Comparison of ENCODE assay signal across 9 mouse cellular contexts in the genomic region with DNA sequence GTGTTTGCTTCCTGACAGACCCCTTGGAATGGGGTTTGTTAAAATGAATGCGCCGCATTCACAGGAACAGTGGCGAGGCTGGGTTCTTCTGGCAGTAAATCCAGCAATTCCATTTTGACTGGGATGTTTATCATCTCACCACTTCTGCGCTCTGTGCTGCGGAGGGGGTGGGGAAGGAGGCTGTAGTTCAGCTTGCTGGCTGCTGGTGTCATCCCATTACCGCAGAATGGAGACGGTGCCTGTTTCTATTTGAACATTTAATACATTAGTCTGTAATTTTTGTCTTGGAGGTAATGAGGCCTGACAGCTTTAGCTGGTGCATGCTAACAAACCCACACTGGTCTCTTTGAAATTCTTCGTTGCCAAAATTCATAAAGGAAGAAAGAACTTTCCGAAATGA.
DNase-seq lines count a peak whose midpoint lies in the region; ATAC-seq and TF ChIP-seq lines count a peak whose summit lies in the region.
"Had no signal": no experiment of that assay in that cellular context is flagged by ENCODE, and none has a peak within 500 bp of the region (broad histone marks: within the 10 kb centered on the region; RNA-seq: fewer than 3 reads in every experiment).

No protein-coding gene starts in this region.

- no peak for ATAC-seq in intestine, postnatal 0 days
- ATAC-seq in intestine, embryonic 16.5 days: no peak
- ATAC-seq in forebrain, embryonic 16.5 days: peak; percentile 99
- peak; percentile 96 for ATAC-seq in midbrain, embryonic 16.5 days
- ATAC-seq in erythroblast, adult 5-6 weeks (replicated peaks; ENCODE audit: low FRiP score, poor library complexity, severe bottlenecking): no peak

- no peak overlapping the region for H3K4me3 ChIP-seq in intestine, postnatal 0 days (ENCODE audit: low read depth, low read length)
- H3K4me3 ChIP-seq in intestine, embryonic 16.5 days (ENCODE audit: low read length): no peak overlapping the region
- no peak overlapping the region for H3K4me3 ChIP-seq in forebrain, embryonic 16.5 days (replicated peaks; ENCODE audit: low read length)
- no peak overlapping the region for H3K4me3 ChIP-seq in midbrain, embryonic 16.5 days (ENCODE audit: low read depth, low read length)
- H3K4me3 ChIP-seq: limb, embryonic 13.5 days had no signal

- no peaks in the 10 kb centered on the region for H3K9me3 ChIP-seq in intestine, postnatal 0 days (ENCODE audit: control insufficient read depth)
- no peaks in the 10 kb centered on the region for H3K9me3 ChIP-seq in intestine, embryonic 16.5 days (ENCODE audit: control insufficient read depth, low read length)
- H3K9me3 ChIP-seq in forebrain, embryonic 16.5 days (ENCODE audit: control insufficient read depth, low read length): no peaks in the 10 kb centered on the region
- H3K9me3 ChIP-seq in midbrain, embryonic 16.5 days (replicated peaks; ENCODE audit: control insufficient read depth, low read length, poor library complexity, severe bottlenecking): no peaks in the 10 kb centered on the region
- H3K9me3 ChIP-seq: limb, embryonic 13.5 days had no signal

- peak; percentile 59 for TF ChIP-seq CTCF in intestine, postnatal 0 days (IDR thresholded peaks at IDR 0.05; ENCODE audit: low read depth)

- DNase-seq in cerebellum, adult 18-20 months: peak; percentile 6 to 15
- peak; percentile 79 to 88 for DNase-seq in layer of hippocampus, adult 18-20 months (ENCODE audit: low spot score in 2 of 2)
- DNase-seq in spleen, postnatal 36 days (ENCODE audit: low spot score in 2 of 2): no peak

- H3K27me3 ChIP-seq in intestine, postnatal 0 days (replicated peaks; ENCODE audit: control insufficient read depth, insufficient read depth, low read length): no peaks in the 10 kb centered on the region
- H3K27me3 ChIP-seq in intestine, embryonic 16.5 days (replicated peaks; ENCODE audit: control insufficient read depth, insufficient read depth, low read length): no peaks in the 10 kb centered on the region
- no peaks in the 10 kb centered on the region for H3K27me3 ChIP-seq in forebrain, embryonic 16.5 days (replicated peaks; ENCODE audit: control insufficient read depth, insufficient read depth, low read length)
- no peaks in the 10 kb centered on the region for H3K27me3 ChIP-seq in midbrain, embryonic 16.5 days (ENCODE audit: control insufficient read depth, insufficient read depth, low read depth, low read length)
- H3K27me3 ChIP-seq: limb, embryonic 13.5 days had no signal

- H3K4me2 ChIP-seq in intestine, postnatal 0 days (replicated peaks; ENCODE audit: low read depth): no peak overlapping the region
- no peak overlapping the region for H3K4me2 ChIP-seq in intestine, embryonic 16.5 days (ENCODE audit: low read depth, low read length)
- H3K4me2 ChIP-seq in forebrain, embryonic 16.5 days (ENCODE audit: low read length): peak overlapping the region; percentile 30
- H3K4me2 ChIP-seq in midbrain, embryonic 16.5 days (ENCODE audit: low read length): peak overlapping the region; percentile 19; the same call in 1 of the 2 replicates
- H3K4me2 ChIP-seq: limb, embryonic 13.5 days had no signal

- no peaks in the 10 kb centered on the region for H3K4me1 ChIP-seq in intestine, postnatal 0 days (replicated peaks; ENCODE audit: control insufficient read depth, insufficient read depth, low read length)
- no peaks in the 10 kb centered on the region for H3K4me1 ChIP-seq in intestine, embryonic 16.5 days (ENCODE audit: control insufficient read depth, insufficient read depth, low read length)
- peaks cover 9% of the 10 kb centered on the region for H3K4me1 ChIP-seq in forebrain, embryonic 16.5 days (replicated peaks; ENCODE audit: control insufficient read depth, insufficient read depth, low read length)
- peaks cover 4% of the 10 kb centered on the region; the same call in 1 of the 2 replicates for H3K4me1 ChIP-seq in midbrain, embryonic 16.5 days (ENCODE audit: control insufficient read depth, insufficient read depth, low read length)
- H3K4me1 ChIP-seq: limb, embryonic 13.5 days had no signal

- H3K36me3 ChIP-seq in intestine, postnatal 0 days (ENCODE audit: control insufficient read depth, insufficient read depth): no peaks in the 10 kb centered on the region
- no peaks in the 10 kb centered on the region for H3K36me3 ChIP-seq in intestine, embryonic 16.5 days (ENCODE audit: control insufficient read depth, insufficient read depth, low read length)
- H3K36me3 ChIP-seq in forebrain, embryonic 16.5 days (ENCODE audit: control insufficient read depth, insufficient read depth): no peaks in the 10 kb centered on the region
- no peaks in the 10 kb centered on the region for H3K36me3 ChIP-seq in midbrain, embryonic 16.5 days (ENCODE audit: control insufficient read depth, insufficient read depth, low read length)
- H3K36me3 ChIP-seq: limb, embryonic 13.5 days had no signal

- 34% methylated on average over 9 of the region's 9 CpGs for WGBS in intestine, postnatal 0 days
- 22% methylated on average over 9 of the region's 9 CpGs for WGBS in intestine, embryonic 16.5 days
- WGBS in forebrain, embryonic 16.5 days: 10% methylated on average over 9 of the region's 9 CpGs
- 26% methylated on average over 9 of the region's 9 CpGs for WGBS in midbrain, embryonic 16.5 days

- H3K27ac ChIP-seq in intestine, postnatal 0 days (ENCODE audit: low read depth, low read length): no peak overlapping the region
- H3K27ac ChIP-seq in intestine, embryonic 16.5 days (ENCODE audit: low read length): no peak overlapping the region
- H3K27ac ChIP-seq in forebrain, embryonic 16.5 days (ENCODE audit: low read length): peak overlapping the region; percentile 83
- peak overlapping the region; percentile 22; the same call in 1 of the 2 replicates for H3K27ac ChIP-seq in midbrain, embryonic 16.5 days (ENCODE audit: low read length)
- H3K27ac ChIP-seq: limb, embryonic 13.5 days had no signal

- no peak overlapping the region for H3K9ac ChIP-seq in intestine, postnatal 0 days (ENCODE audit: low read depth, low read length)
- no peak overlapping the region for H3K9ac ChIP-seq in intestine, embryonic 16.5 days (ENCODE audit: low read depth, low read length)
- no peak overlapping the region for H3K9ac ChIP-seq in forebrain, embryonic 16.5 days (replicated peaks; ENCODE audit: low read depth, low read length)
- no peak overlapping the region for H3K9ac ChIP-seq in midbrain, embryonic 16.5 days (ENCODE audit: low read depth, low read length)
- H3K9ac ChIP-seq: limb, embryonic 13.5 days had no signal

Comparison
In these comparisons a context has a peak if more than half of its experiments do, and no peak if none do; other contexts are left out.
1. ATAC-seq: peak in forebrain, embryonic 16.5 days (single experiment) and midbrain, embryonic 16.5 days (single experiment); none in intestine, postnatal 0 days (single experiment), intestine, embryonic 16.5 days (single experiment) and erythroblast, adult 5-6 weeks (single experiment).
2. H3K27ac ChIP-seq: peak in forebrain, embryonic 16.5 days (single experiment) and midbrain, embryonic 16.5 days (single experiment); none in intestine, postnatal 0 days (single experiment) and intestine, embryonic 16.5 days (single experiment).
3. H3K4me2 ChIP-seq: peak in forebrain, embryonic 16.5 days (single experiment) and midbrain, embryonic 16.5 days (single experiment); none in intestine, postnatal 0 days (single experiment) and intestine, embryonic 16.5 days (single experiment).
4. DNase-seq: peak in cerebellum, adult 18-20 months (2 of 2) and layer of hippocampus, adult 18-20 months (2 of 2); none in spleen, postnatal 36 days (0 of 2).